Mouse (Mus musculus) spleen, adult 12 weeks (tissue): ENCODE data around the gene Tex19.2.
"Not testable (repeated sequence)": the region's sequence is repeated elsewhere in the genome, so short reads cannot be mapped to it uniquely, and the experiment has no call there.

Experiments used
- DNase-seq: peaks from one replicate; pipeline ENCODE4 v3.0.0; 2022; ENCODE audit warnings: low spot score

Gene Tex19.2

GRCm38 (mm10) chr11:121111051-121111450 is 7.4 kb downstream of the Tex19.2 start:
- DNase-seq, result no peak

- no peak for DNase-seq
Observed at GRCm38 (mm10) chr11:121109986-121110385, 8.5 kb downstream of the Tex19.2 start.

GRCm38 (mm10) chr11:121108061-121108460 is 10.4 kb downstream of the Tex19.2 start:
- DNase-seq, result no peak

- DNase-seq, result not testable (repeated sequence)
Observed at GRCm38 (mm10) chr11:121107242-121107641, 11.2 kb downstream of the Tex19.2 start.

- DNase-seq, result no peak
Observed at GRCm38 (mm10) chr11:121101124-121101805, 17.2 kb downstream of the Tex19.2 start.

GRCm38 (mm10) chr11:121100692-121101091 is 17.8 kb downstream of the Tex19.2 start:
- no peak for DNase-seq

- DNase-seq, result no peak
Observed at GRCm38 (mm10) chr11:121099762-121100161, 18.7 kb downstream of the Tex19.2 start.

GRCm38 (mm10) chr11:121092606-121093585 is 25.6 kb downstream of the Tex19.2 start:
- DNase-seq, result no peak

GRCm38 (mm10) chr11:121090943-121091342 is 27.5 kb downstream of the Tex19.2 start:
- no peak for DNase-seq

GRCm38 (mm10) chr11:121089756-121090546 is 28.5 kb downstream of the Tex19.2 start:
- no peak for DNase-seq

- DNase-seq, result no peak
Observed at GRCm38 (mm10) chr11:121088997-121089396, 29.5 kb downstream of the Tex19.2 start.

GRCm38 (mm10) chr11:121086296-121086695 is 32.2 kb downstream of the Tex19.2 start:
- DNase-seq, result no peak

- DNase-seq, result no peak
Observed at GRCm38 (mm10) chr11:121085181-121085580, 33.3 kb downstream of the Tex19.2 start.

GRCm38 (mm10) chr11:121082857-121083500 is 35.5 kb downstream of the Tex19.2 start:
- peak; percentile 32 for DNase-seq

GRCm38 (mm10) chr11:121082250-121082649 is 36.2 kb downstream of the Tex19.2 start:
- no peak for DNase-seq

GRCm38 (mm10) chr11:121081120-121081519 is 37.4 kb downstream of the Tex19.2 start, which contains the start of gene Sectm1a:
TSS of gene Sectm1a (minus strand) at chr11:121081220.
- DNase-seq, result no peak

GRCm38 (mm10) chr11:121080330-121080729 is 38.1 kb downstream of the Tex19.2 start:
- DNase-seq, result no peak

- no peak for DNase-seq
Observed at GRCm38 (mm10) chr11:121075655-121076054, 42.8 kb downstream of the Tex19.2 start.

- not testable (repeated sequence) for DNase-seq
Observed at GRCm38 (mm10) chr11:121069662-121070061, 48.8 kb downstream of the Tex19.2 start.

- DNase-seq, result no peak
Observed at GRCm38 (mm10) chr11:121067895-121068294, 50.6 kb downstream of the Tex19.2 start.
